Mouse (Mus musculus) lung, postnatal 0 days (tissue): ENCODE measurements around the gene Plbd2.

Source experiments
- CTCF ChIP-seq: IDR thresholded peaks from 2 replicates; pipeline ENCODE4 v1.5.1; 2016; ENCODE audit warnings: antibody characterized with exemption, mild to moderate bottlenecking
- EP300 ChIP-seq: IDR thresholded peaks from 2 replicates; pipeline ENCODE4 v1.6.1; 2016; ENCODE audit warnings: antibody characterized with exemption, mild to moderate bottlenecking, control low read depth

DNA sequence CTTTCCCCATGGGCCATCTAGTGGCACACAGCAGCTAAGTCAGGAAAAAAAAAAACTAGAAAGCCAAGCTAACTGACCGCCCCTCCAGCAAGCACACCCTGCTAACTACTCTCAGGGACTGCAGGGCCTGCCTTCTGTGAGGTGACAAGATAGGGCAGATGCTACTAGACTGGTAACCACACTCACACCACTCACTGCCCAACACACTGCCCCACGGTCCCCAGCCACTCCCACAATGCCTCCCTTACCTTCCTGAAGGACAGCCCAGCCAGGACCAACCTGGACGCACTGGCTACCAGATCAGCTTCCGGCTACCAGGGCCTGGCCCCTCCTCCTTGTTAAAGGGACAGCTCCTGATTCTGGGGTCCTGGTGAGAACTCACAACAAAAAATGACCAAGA lies 36.4 kb downstream of the Plbd2 start:
- TF ChIP-seq CTCF (no peak), EP300 (no peak)
